Mouse (Mus musculus) bone marrow macrophage, adult 2 months (primary cell): ENCODE data around the gene Rps6ka3. TPM values are rescaled to one million over a fixed set of nuclear protein-coding genes. Genes with fewer than 3 reads are reported as not detected.

Experiments
- H3K27ac ChIP-seq: 2 replicates; pipeline ENCODE4 v1.5.1; 2012; ENCODE audit warnings: low read depth, low read length; ENCODE audit not compliant: insufficient read depth
- H3K4me1 ChIP-seq: 2 replicates; pipeline ENCODE4 v1.6.1; 2012; ENCODE audit warnings: low read length; ENCODE audit not compliant: control insufficient read depth, insufficient read depth
- H3K4me3 ChIP-seq: 2 replicates; pipeline ENCODE4 v1.5.1; 2012; ENCODE audit warnings: mild to moderate bottlenecking, low read length, moderate library complexity; ENCODE audit not compliant: insufficient read depth
- CTCF ChIP-seq: IDR thresholded peaks from 2 replicates; pipeline ENCODE4 v1.5.1; 2012; ENCODE audit warnings: low read depth, mild to moderate bottlenecking, low read length, moderate library complexity
- POLR2A ChIP-seq: IDR thresholded peaks from 2 replicates; pipeline ENCODE4 v1.6.1; 2012; ENCODE audit warnings: mild to moderate bottlenecking, low read depth, low read length, borderline replicate concordance
- polyA plus RNA-seq: library from polyadenylated mRNA; stranded (reverse); fragments of >200 nt; gene quantifications from 2 replicates; pipeline ENCODE4 v1.2.4, GENCODE M21; 2012; ENCODE audit not compliant: missing spikeins, insufficient read depth, insufficient read length

The Rps6ka3 gene
- polyA plus RNA-seq, 1 experiment: 79.0 TPM

DNA sequence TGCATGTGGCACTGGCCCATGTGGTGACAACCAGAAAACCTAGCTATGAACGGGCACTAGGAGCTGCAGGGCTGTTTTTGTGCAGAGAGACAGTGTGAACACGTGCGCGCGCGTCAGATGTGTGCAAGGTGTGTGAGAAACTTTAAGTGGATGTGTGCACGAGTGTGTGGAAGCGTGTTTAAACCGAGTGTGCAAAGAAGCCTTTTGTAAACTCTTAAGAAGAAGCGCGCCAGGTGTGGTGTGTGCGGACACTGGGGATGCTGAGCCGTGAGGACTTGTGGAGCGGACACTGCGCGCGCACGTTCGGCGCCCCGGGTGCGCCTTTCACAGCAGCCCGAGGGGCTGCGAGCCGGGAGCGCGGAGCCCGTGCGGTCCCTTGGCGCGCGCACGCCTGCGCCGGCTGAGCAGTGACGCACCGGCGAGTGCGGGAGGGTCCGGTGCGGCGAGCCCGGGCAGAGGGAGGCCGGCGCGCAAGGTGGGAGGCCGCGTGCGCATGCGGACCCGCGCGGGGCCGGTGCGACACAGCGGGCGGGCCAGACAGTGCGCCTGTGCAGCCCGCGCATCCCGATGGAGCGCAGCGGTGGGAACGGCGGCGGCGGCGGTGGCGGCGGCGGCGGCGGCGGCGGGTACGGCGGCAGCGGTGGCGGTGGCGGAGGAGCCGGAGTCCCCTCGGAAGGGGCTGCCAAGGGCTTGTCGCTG is 204.2 kb downstream of the Rps6ka3 start, which contains the start of gene Map7d2:
Gene Map7d2 (plus strand): TSS at position 443 of the 699 bp plus-strand sequence.
- Histone ChIP-seq H3K4me1 (no peaks in the 10 kb centered on the region), H3K4me3 (peak within 1 kb of the TSS; percentile 51), H3K27ac (no peak within 1 kb of the TSS)
- no peak for TF ChIP-seq CTCF
- TF ChIP-seq POLR2A: no peak

DNA sequence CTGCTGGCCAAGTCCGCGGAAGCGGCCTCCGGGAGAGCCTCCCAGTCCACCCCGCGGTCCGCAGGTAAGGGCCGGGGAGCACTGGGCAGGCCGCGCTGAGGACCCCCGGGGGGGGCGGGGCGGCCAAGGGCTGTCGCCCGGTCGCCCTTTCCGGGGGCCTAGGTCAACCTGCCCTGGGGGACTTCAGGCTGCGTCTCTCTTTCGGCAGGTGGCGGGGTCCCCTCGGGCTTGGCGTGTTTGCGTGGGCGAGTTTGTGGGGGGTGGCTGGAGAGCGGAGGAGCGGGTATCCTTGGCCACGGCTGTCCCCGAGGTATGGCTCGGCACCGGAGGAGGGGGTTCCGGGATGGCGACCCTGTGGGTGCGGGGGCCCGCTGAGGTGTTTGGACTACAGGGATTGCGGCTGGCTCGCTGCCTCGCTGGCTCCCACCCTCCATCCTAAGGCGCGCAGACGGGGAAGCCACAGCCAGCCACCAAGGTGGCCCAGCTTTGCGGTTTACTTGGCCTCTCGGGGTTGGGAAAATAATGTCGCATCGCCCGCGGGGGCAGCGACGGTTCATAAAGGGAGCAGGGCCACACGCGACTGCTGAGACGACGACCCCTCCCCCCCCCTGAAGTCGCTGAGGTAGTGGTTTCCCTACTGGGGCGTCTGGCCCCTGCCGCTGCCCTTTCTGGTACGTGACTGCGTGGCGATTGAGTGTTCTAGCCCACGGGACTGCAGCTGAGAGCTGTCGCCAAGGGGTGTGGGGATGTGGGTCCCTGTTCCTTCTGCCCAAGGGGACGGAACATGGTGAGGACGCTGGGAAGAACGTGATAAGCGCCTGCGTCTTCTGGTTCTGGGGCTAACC is 204.9 kb downstream of the Rps6ka3 start:
- no peaks in the 10 kb centered on the region for H3K4me1 ChIP-seq
- H3K27ac ChIP-seq: no peak overlapping the region
- peak overlapping the region; percentile 51 for H3K4me3 ChIP-seq
- no peak for TF ChIP-seq CTCF
- TF ChIP-seq POLR2A: no peak

Other genes starting within 250 kb of the Rps6ka3 start
- gene Eif1ax, start 161.9 kb downstream of the Rps6ka3 start, polyA plus RNA-seq: 20.6 and 25.1 TPM in 2 replicates
- not detected in 2 replicates for gene Map7d2, start 204.3 kb downstream of the Rps6ka3 start, polyA plus RNA-seq